ENCODE assay signal across 21 mouse cellular contexts in the genomic region with DNA sequence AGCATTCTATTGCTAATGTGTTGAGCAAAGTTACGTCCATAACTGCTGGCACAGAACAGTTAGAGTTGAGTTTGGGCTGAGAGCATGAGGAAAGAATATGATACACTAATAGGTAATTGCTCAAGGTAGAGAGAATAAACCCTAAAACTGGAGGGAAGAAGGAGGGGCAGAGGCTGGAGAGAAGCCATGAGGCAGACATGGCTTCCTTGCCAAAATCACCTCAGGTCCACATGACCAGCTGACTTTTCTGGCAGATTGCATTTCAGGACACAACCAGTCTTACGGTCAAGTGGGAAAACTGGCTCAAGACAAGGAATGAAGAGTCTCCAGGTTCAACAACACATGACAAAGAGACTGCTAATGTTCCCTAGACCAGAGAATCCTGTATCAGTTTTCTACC.
"Had no signal": no experiment of that assay in that cellular context is flagged by ENCODE, and none has a peak within 500 bp of the region (broad histone marks: within the 10 kb centered on the region; RNA-seq: fewer than 3 reads in every experiment).

No protein-coding gene starts in this region.

- H3K27ac ChIP-seq: liver, embryonic 15.5 days; lung, embryonic 15.5 days; macrophage; midbrain, embryonic 12.5 days had no signal

- H3K4me3 ChIP-seq: liver, embryonic 15.5 days; lung, embryonic 15.5 days; megakaryocyte, embryonic 14.5 days; midbrain, embryonic 12.5 days; neural tube, embryonic 13.5 days had no signal

- DNase-seq: liver, postnatal 0 days; lung, adult 2 months; lung, postnatal 14 days; lung, postnatal 36 days; midbrain, embryonic 14.5 days; retina, postnatal 1 day; right cerebral cortex, adult 18-20 months; right cerebral cortex, postnatal 25 days; right cerebral cortex, postnatal 4 days; spleen, adult 18-20 months; thymus, adult 18-20 months; thymus, postnatal 14 days; thymus, postnatal 36 days had no signal

- H3K27me3 ChIP-seq: liver, embryonic 15.5 days; lung, embryonic 15.5 days; megakaryocyte, embryonic 14.5 days; midbrain, embryonic 12.5 days; neural tube, embryonic 13.5 days had no signal

- H3K9me3 ChIP-seq: liver, embryonic 15.5 days; lung, embryonic 15.5 days; midbrain, embryonic 12.5 days; neural tube, embryonic 13.5 days had no signal

- H3K9ac ChIP-seq: liver, embryonic 15.5 days; liver, postnatal 0 days; lung, embryonic 15.5 days; midbrain, embryonic 12.5 days; neural tube, embryonic 13.5 days had no signal

- H3K4me1 ChIP-seq: liver, embryonic 15.5 days; lung, embryonic 15.5 days; megakaryocyte, embryonic 14.5 days; midbrain, embryonic 12.5 days had no signal

- H3K4me2 ChIP-seq: liver, embryonic 15.5 days; lung, embryonic 15.5 days; midbrain, embryonic 12.5 days; neural tube, embryonic 13.5 days had no signal

- ATAC-seq: liver, postnatal 0 days; lung, postnatal 0 days; midbrain, embryonic 16.5 days had no signal

- H3K36me3 ChIP-seq: liver, embryonic 15.5 days; lung, embryonic 15.5 days; midbrain, embryonic 12.5 days; neural tube, embryonic 13.5 days had no signal
